Mouse (Mus musculus) right cerebral cortex, postnatal 14 days (tissue): Measurements from ENCODE around the gene Ddc.

Source experiments
- DNase-seq: peaks from one replicate; pipeline ENCODE4 v3.0.0; 2022

Gene Ddc

GRCm38 (mm10) chr11:11897645-11898357, at the start of gene Ddc:
Ddc (minus strand) TSS chr11:11898144.
- DNase-seq = no peak

- DNase-seq = no peak
These were observed 47.8 kb upstream of the Ddc start for GRCm38 (mm10) chr11:11945766-11946165.

GRCm38 (mm10) chr11:11944814-11945213, 46.9 kb upstream of the Ddc start:
- DNase-seq = no peak

- no peak for DNase-seq
These were observed 46.1 kb upstream of the Ddc start for GRCm38 (mm10) chr11:11944082-11944349.

- DNase-seq = no peak
These were observed 45.5 kb upstream of the Ddc start for GRCm38 (mm10) chr11:11943240-11944081.

GRCm38 (mm10) chr11:11942320-11943217, 44.6 kb upstream of the Ddc start:
- DNase-seq = no peak

GRCm38 (mm10) chr11:11940833-11941681, 43.1 kb upstream of the Ddc start:
- no peak for DNase-seq

GRCm38 (mm10) chr11:11939611-11940010, 41.7 kb upstream of the Ddc start:
- no peak for DNase-seq

- no peak for DNase-seq
These were observed 40.6 kb upstream of the Ddc start for GRCm38 (mm10) chr11:11938591-11938990.

GRCm38 (mm10) chr11:11937340-11938030, 39.5 kb upstream of the Ddc start:
- DNase-seq = no peak

GRCm38 (mm10) chr11:11934808-11935207, 36.9 kb upstream of the Ddc start:
- no peak for DNase-seq

GRCm38 (mm10) chr11:11932102-11932789, 34.3 kb upstream of the Ddc start:
- DNase-seq = no peak

- no peak for DNase-seq
These were observed 33.7 kb upstream of the Ddc start for GRCm38 (mm10) chr11:11931688-11932087.

- DNase-seq = no peak
These were observed 32.6 kb upstream of the Ddc start for GRCm38 (mm10) chr11:11930527-11930926.

- DNase-seq = no peak
These were observed 31.1 kb upstream of the Ddc start for GRCm38 (mm10) chr11:11929059-11929458.

GRCm38 (mm10) chr11:11928586-11928985, 30.6 kb upstream of the Ddc start:
- DNase-seq = no peak

GRCm38 (mm10) chr11:11923900-11924299, 26.0 kb upstream of the Ddc start:
- no peak for DNase-seq

GRCm38 (mm10) chr11:11923345-11923744, 25.4 kb upstream of the Ddc start:
- DNase-seq = no peak

GRCm38 (mm10) chr11:11922106-11922505, 24.2 kb upstream of the Ddc start:
- no peak for DNase-seq

- DNase-seq = no peak
These were observed 9.9 kb upstream of the Ddc start for GRCm38 (mm10) chr11:11907703-11908413.

GRCm38 (mm10) chr11:11905518-11905917, 7.6 kb upstream of the Ddc start:
- DNase-seq = no peak
